Mouse (Mus musculus): Measurements from ENCODE around the gene Terb1. TPM values are rescaled to one million over a fixed set of nuclear protein-coding genes. Genes with fewer than 3 reads are reported as not detected.

Terb1 gene
- total RNA-seq, 1 experiment from 2014 or later, result not detected

Other genes with a start within 250 kb of the Terb1 start
- not detected in 2 replicates for gene Cmtm2a, start 216.7 kb downstream of the Terb1 start, total RNA-seq (2017)
- not detected in 2 replicates for gene Gm45711, start 199.8 kb downstream of the Terb1 start, total RNA-seq (2017)
- not detected in 2 replicates for gene Cmtm1, start 199.8 kb downstream of the Terb1 start, total RNA-seq (2017)
- not detected in 2 replicates for gene Gm11020, start 188.3 kb downstream of the Terb1 start, total RNA-seq (2017)
- not detected in 2 replicates for gene Cmtm2b, start 187.7 kb downstream of the Terb1 start, total RNA-seq (2017)
- 12.1 and 12.9 TPM in 2 replicates for gene Cmtm3, start 170.5 kb downstream of the Terb1 start, total RNA-seq (2017)
- 3.7 and 4.4 TPM in 2 replicates for gene Cmtm4, start 114.1 kb downstream of the Terb1 start, total RNA-seq (2017)
- gene Dync1li2, start 66.9 kb downstream of the Terb1 start, total RNA-seq (2017), result 74.0 and 74.4 TPM in 2 replicates
- 72.7 and 118 TPM in 2 replicates for gene Nae1, start 24.7 kb upstream of the Terb1 start, total RNA-seq (2017)
- gene Car7, start 24.8 kb upstream of the Terb1 start, total RNA-seq (2017), result 0.79 and 1.4 TPM in 2 replicates
- gene Pdp2, start 81.5 kb upstream of the Terb1 start, total RNA-seq (2017), result 13.0 and 13.9 TPM in 2 replicates
- gene Cdh16, start 114.5 kb upstream of the Terb1 start, total RNA-seq (2017), result not detected in 2 replicates
- gene Rrad, start 121.4 kb upstream of the Terb1 start, total RNA-seq (2017), result 15.0 and 16.3 TPM in 2 replicates
- gene Ciao2b, start 132.1 kb upstream of the Terb1 start, total RNA-seq (2017), result 24.9 and 31.4 TPM in 2 replicates
- not detected in 2 replicates for gene Ces2a, start 224.1 kb upstream of the Terb1 start, total RNA-seq (2017)

All from hematopoietic stem cell, adult 5-6 weeks (primary cell).